Mouse (Mus musculus) kidney, adult 2 months (tissue): ENCODE measurements around the gene Grik4.

Source experiments
- CTCF ChIP-seq: fragments of 200-500 bp; conservative IDR thresholded peaks from 2 replicates; pipeline ENCODE4 v1.5.1; 2011; ENCODE audit warnings: low read depth, mild to moderate bottlenecking, control low read depth, low read length, moderate library complexity, mixed read lengths; ENCODE audit not compliant: insufficient read depth, insufficient read length
- POLR2A ChIP-seq: fragments of 200-500 bp; IDR thresholded peaks from one replicate; pipeline ENCODE4 v1.6.1; 2011; ENCODE audit warnings: low read depth, low read length, control low read depth

GRCm38 (mm10) chr9:42853077-42853476 is 91.2 kb downstream of the Grik4 start:
- TF ChIP-seq CTCF, result no peak
- TF ChIP-seq POLR2A, result no peak
